Mouse (Mus musculus): ENCODE results near the gene Grb7.

GRCm38 (mm10) chr11:98485749-98486148, 39.6 kb downstream of the Grb7 start:
- no peak for TF ChIP-seq POLR2AphosphoS5 (IDR thresholded peaks at IDR 0.05; ENCODE audit: insufficient replicate concordance, low read depth, low read length)
- no peak for TF ChIP-seq CTCF (IDR thresholded peaks at IDR 0.05; ENCODE audit: low read depth, low read length)
- no peak for TF ChIP-seq TAL1 (conservative IDR thresholded peaks at IDR 0.05; ENCODE audit: low read depth, low read length)
